15 mouse cellular contexts compared by ENCODE assay signal in genomic region chr10:68035707-68036367, GRCm38 (mm10). TPM values are rescaled to one million over a fixed set of nuclear protein-coding genes. Genes with fewer than 3 reads are reported as not detected.
"Had no signal": no experiment of that assay in that cellular context is flagged by ENCODE, and none has a peak within 500 bp of the region (broad histone marks: within the 10 kb centered on the region; RNA-seq: fewer than 3 reads in every experiment).

No protein-coding gene starts in this region.

- DNase-seq: kidney, postnatal 14 days; liver; liver, embryonic 13.5 days; liver, postnatal 0 days; lung, postnatal 14 days; thymus, adult 18-20 months; thymus, postnatal 14 days had no signal

- H3K4me2 ChIP-seq: liver, embryonic 13.5 days; lung, embryonic 15.5 days; midbrain, embryonic 11.5 days; midbrain, embryonic 15.5 days; neural tube, embryonic 13.5 days had no signal

- H3K9me3 ChIP-seq: liver, embryonic 13.5 days; lung, embryonic 15.5 days; midbrain, embryonic 15.5 days; neural tube, embryonic 13.5 days had no signal

- H3K4me1 ChIP-seq: liver, embryonic 13.5 days; lung, embryonic 15.5 days had no signal

- ATAC-seq: liver, postnatal 0 days; midbrain, embryonic 15.5 days had no signal

- H3K9ac ChIP-seq: liver, embryonic 13.5 days; liver, postnatal 0 days; lung, embryonic 15.5 days; midbrain, embryonic 15.5 days; neural tube, embryonic 13.5 days had no signal

- H3K27ac ChIP-seq: left cerebral cortex, adult 2 months; liver, embryonic 13.5 days; lung, embryonic 15.5 days; macrophage; midbrain, embryonic 15.5 days; neural tube, embryonic 13.5 days had no signal

- H3K4me3 ChIP-seq: left cerebral cortex, adult 2 months; liver, embryonic 13.5 days; lung, embryonic 15.5 days; megakaryocyte, embryonic 14.5 days; midbrain, embryonic 15.5 days; neural tube, embryonic 13.5 days had no signal

- H3K27me3 ChIP-seq: liver, embryonic 13.5 days; lung, embryonic 15.5 days; megakaryocyte, embryonic 14.5 days; midbrain, embryonic 15.5 days; neural tube, embryonic 13.5 days had no signal

- H3K36me3 ChIP-seq: liver, embryonic 13.5 days; midbrain, embryonic 15.5 days had no signal

RNA-seq across cellular contexts. Expression of gene Rtkn2, which starts 56.5 kb away (rescaled TPM):
- polyA plus RNA-seq: large intestine, adult 2 months had no signal
